Mouse (Mus musculus): ENCODE measurements around the gene Cdc42bpb.

Cdc42bpb gene

DNA sequence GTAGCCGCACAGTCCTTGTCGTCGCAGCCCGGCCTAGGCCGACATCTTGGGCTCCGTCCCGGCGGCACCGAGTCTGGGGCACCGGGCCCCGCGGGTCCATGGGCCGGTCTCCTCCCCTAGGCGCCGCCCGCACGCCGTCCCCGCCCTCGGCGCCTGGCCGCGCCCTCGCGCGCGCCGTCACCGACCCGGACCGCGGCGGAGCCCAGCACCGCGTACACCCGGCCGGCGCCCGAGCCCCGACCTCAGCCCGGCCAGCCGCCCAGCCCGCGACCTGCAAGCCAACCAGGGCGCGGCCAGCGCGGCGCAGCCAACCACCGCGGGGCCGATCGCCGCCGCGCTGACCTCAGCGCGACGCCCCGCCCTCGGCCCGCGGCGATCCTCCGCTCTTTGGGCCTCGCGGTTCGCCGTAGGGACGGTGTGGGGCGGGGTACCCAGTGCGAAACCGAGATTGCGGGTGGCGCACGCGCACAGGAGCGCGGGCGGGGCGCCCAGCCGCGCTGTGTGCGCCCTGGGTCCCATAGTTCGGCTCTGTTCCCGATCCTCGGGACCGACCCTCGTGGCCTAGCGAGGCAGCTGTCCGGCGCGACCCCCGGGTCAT is at the start of gene Cdc42bpb:
Cdc42bpb (minus strand) TSS at position 343 of the 598 bp plus-strand sequence.
- DNase-seq (ENCODE audit: low read depth, low spot score) = peak; percentile 88

DNA sequence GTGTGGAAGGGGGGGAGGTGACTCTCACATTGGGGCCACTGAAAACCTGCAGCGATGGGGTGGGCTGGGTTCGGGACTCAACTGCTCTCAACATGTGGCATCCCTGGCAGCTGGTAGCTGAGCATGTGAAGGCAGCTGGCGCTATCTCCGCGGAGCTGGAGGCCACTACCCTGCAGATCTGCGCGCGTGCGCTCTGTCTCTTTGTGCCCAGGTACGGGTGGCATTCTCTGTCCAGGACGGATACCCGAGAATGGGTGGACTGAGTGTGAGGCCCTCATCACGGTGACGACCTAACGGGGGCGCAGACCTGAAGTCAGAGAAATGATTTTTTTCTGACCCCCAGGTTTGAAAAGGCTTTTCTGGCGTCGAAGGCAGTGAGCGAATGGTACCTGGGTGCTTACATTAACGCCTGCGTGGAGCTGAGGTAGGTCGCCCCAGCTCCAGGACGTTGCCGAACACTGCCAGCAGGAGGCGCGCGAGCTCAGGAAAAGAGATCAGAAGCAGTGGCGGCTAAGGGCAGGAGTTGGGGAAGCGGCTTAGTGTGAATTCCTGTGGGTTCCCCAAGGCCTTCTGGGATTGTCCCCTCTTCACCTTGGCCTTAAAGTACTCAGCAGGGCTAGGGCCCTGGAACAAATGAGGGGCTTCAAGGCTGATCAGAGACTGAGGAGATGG is 48.4 kb upstream of the Cdc42bpb start:
- DNase-seq (ENCODE audit: low read depth, low spot score) = peak; percentile 75

DNA sequence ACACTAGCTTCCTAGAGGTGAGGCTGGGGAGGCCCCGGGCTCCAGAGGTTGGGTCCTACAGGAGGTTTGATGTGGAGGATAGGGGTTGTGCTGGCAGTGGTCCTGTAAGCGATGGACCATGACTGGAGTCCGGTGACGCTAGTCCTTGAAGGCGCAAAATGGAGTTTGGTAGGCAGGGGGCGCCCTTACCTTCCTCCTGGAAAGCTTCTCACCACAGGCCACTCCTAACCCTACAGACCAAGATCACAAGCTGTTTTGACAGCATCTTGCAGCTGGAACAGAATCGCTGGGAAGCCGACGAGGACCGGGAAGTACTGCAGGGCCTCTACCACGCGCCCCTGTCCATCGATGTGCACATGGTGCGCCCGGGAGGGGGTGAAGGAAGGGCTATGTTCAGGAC is 47.7 kb upstream of the Cdc42bpb start:
- DNase-seq (ENCODE audit: low read depth, low spot score) = peak; percentile 68

DNA sequence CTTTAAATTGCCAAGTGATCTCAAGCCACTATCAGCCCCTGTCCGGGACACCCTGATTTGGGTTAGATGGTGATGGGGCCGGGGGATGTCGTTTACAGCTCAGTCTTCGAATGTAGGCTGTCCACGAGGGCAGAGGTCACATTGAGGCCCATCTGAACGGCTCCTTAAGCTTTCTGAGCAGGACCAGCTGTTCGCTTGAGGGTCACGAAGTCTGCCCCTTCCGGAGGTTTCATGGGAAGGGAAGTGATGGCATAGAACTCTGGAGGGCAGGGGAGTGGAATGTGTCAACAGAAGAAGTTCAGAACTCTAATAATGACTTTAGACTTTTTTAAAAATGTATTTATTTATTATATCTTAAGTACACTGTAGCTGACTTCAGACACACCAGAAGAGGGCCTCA is 47.0 kb upstream of the Cdc42bpb start:
- no peak for DNase-seq (ENCODE audit: low read depth, low spot score)

DNA sequence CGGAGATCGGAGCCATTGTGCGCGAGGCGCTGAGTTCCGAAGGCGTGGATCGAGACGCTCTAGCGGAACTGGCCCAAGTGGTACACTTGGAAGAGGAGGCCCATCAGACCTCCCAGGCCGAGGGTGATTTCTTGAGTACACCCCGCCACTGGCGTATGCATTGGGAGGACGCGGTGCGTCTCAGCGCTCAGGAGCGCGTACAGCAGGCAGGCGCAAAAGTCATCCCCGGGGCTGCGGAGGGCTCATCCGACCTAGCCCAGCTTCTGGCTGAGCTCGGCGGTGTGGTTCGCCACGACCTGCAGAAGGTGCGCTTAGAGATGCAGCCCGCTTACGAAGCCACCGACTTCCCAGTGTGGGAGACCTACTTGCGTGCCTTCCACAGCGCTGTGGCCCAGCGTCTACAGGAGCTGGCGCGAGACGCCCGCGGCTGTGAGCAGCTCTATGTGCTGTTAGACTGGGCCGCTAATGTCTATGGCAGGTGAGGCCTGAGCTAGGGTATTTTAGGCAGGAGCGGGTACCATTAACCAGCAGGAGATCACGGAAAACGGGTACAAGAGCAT is 46.1 kb upstream of the Cdc42bpb start:
- no peak for DNase-seq (ENCODE audit: low read depth, low spot score)

DNA sequence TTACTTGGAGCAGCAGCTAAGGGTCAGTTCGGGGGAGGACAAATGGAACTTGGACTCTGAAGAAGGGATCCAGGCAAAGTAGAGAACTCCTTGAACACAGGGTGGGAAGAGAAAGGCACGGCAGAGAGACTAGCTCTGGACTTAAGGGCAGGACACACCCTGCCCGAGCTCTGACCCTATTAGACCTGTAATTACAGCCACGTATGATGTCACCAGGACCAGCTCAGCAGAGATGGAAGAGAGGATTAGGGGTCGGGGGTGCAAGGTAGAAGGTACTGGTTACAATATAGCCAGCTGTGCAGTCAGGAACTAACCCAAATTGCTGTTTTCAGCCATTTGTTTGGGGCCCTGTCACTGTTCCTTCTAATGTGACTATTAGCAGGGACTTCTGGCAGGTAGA is 45.3 kb upstream of the Cdc42bpb start:
- no peak for DNase-seq (ENCODE audit: low read depth, low spot score)

DNA sequence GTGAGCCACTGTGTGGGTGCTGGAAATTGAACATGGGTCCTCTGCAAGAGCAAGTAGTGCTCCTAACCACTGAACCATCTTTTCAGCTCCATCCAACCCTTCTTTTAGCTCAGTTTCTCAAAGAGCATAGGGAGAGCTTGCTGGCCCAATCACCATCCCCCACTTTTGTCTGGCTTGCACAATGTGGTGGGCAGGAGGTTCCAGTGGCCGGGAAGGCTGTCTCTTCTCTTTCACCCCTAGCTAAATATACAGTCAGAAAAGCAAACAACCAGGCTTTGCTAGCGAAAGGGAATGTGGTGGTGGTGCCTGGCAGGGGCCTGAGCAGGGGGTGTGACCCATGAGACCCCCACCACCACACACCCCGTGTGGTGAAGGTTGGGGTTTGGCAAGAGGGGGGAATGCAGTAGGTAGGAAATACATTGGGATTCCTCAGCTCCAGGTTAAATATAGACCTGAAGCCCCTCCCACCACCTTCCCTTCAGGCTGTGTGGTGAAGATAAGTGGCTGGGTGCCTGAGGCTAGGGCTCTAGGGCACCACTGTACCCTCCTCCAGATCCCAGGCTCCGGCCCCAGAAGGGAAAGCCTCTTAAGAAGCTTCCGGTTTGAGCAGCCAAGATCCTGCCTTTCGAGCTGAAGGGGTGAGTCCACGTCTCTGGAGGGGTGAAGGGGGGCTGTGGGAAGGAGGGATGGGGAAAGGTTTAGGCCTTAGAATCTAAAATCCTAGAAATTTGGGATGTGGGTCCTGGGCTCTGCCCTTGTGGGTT is 43.6 kb upstream of the Cdc42bpb start:
- DNase-seq (ENCODE audit: low read depth, low spot score) = no peak

DNA sequence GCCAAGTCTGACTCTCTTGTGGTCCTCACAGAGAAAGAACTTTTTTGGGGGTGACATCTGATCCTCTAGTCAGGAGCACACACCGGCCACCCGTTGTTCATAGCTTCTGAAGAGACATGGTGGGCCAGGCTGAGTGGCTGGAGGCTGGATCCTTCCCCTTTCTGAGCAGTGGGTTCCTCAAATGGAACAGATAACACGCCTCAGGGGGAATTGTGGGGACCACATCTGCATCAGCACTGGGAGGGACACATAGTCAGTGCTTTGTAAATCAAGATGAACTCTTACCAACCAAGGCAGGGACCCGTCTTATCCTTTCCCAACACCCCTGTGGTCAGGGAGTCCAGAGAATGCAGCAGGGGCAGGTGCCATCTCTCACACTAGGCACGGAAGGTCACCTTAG is 42.4 kb upstream of the Cdc42bpb start:
- DNase-seq (ENCODE audit: low read depth, low spot score) = no peak

DNA sequence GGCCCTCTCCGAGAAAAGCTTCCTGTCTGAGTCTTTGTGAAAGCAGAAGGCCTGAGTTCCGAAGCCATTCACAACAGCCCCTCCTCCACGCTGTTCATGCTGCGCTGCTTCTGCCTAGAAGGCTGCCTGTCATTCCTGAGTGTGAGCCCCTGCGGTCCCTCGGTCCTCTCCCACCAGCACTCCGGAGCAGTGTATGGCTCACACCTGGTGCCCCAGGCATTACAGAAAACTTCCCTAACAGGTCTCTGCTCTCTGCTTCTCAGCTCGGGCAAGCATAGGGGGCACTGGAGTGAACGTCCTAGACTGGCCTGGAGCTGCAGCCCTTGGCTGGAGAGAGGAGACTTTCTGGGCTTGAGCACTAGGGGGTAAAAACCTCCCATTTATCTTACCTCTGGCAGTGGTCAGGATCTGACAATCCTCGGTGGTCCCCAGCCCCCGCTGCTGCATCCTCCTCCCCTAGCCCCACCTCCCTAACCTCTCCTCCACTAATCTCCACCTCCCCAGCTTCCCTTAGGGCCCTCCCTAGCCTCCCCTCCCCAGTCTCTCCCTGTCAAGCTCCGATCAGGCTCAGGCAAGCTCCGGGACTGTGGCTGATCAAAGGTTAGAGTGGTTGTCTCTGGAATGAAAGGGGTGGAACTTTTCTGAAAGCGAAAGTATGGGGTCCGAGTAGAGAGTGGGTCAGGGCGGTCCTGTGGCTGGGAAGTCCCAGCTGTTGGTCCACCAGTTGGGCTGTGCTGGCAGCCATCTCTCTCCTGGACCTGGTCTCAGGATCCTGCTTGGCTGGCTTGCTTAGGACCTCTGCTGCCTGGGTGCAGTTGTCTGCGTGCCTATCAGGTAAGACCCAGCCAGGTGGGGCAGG is 39.6 kb upstream of the Cdc42bpb start, which contains the start of gene Exoc3l4:
Exoc3l4 (plus strand) TSS at position 97 of the 859 bp plus-strand sequence.
- no peak for DNase-seq (ENCODE audit: low read depth, low spot score)

DNA sequence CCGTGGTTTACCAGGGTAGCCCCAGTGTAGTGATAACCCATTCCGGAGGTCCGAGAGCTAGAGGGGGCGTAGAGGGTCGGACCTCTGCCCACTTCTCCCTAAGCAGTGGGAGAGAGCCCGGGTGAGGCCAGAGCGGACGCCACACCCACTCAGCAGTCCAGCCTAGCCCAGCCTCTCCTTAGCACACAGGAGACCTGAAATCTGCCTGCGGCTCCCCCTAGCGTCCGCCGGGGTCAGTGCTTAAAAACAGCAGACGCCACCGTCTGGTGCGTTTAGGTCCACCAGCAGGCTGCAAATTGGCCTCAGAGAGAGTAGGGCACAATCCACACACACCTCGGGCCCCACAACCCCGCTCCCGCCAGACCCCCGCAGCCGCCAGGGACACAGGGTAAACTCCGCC is 35.8 kb upstream of the Cdc42bpb start:
- peak; percentile 85 for DNase-seq (ENCODE audit: low read depth, low spot score)

DNA sequence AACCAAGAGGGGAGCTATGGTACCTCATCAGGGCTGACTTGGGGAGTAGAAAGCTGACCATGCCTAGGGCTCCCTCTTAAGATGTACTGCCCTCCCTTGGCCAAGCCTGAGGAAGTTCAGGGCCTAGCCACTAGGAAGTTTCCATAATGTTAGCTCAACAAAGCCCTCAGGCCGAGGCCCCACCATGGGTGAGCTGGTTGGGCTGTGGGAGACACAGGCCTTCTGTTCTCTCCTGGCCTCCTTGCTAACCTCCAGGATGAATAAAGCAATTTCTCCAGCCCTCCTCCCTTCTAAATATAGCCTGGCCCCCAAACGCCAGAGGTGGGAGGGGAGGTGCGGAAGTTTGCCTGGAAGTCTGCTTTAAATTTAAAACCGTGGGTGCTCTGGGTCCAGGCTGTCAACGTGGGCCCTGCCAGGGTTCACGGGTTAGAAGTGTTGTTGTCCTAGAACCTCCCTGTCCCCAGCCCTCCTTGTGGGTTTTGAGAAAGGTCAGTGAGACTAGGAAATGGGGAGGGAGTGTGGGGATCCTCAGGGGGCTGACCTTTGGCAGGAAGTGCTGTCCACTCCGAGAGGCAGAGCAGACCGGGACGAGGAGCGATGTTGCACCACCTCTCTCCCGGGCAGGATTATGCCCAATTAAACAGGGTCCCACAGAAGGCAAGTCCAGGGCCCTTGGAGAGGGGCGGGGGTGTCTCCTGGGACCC is 35.2 kb upstream of the Cdc42bpb start:
- DNase-seq (ENCODE audit: low read depth, low spot score) = no peak

DNA sequence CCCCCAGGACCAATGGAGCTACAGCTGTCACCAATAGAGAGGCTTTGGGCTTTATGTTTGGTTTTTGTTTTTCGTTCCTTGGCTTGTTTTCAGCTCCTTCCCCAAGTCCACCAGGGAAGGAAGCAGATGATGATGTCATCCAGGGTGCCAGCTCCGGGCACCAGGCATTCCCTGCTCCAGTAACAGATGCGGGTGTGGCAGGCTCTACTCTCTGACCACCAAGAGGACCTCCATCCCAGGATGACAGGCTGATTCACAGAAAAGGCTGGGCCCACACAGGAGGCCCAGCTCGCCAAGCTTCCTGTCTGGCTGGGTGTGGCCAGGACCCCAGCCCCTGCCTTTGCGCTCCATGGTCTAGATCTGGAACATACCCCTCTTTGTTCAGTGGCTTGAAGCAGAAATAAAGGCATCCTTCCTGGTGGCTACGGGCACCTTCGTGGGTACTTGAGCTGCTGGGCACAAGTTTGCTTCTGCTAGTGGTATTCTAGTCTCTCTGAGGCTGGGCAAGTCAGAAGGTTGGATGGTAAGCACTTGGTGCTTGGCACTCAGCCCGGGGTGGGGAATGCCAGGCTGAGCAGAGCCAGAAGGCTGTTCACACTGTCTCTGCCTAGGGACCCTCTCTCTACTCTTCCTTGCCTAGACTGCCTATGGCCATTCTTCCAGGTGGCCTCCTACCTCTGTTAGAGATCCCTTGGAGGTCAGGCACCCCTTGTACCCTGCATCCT is 34.3 kb upstream of the Cdc42bpb start:
- DNase-seq (ENCODE audit: low read depth, low spot score) = no peak

DNA sequence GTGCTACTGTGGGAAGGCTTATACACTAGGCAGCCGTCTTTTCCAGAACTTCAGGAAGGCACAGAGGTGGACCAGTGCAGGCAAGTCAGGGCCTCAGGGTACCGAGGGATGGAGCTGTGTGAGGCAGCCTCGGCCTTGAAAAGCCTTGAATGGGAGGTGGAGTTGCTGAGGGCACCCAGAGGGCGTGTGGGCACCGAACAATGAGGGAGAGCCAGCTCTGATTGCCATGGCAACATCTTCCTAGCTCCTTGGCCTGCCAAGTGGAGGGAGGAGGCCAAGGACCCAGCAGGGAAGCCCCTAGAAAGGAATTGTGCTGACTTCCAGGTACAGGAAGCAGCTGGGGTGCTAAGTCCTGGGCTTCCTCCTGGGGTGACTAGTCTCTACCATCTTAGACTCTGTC is 32.1 kb upstream of the Cdc42bpb start:
- no peak for DNase-seq (ENCODE audit: low read depth, low spot score)

DNA sequence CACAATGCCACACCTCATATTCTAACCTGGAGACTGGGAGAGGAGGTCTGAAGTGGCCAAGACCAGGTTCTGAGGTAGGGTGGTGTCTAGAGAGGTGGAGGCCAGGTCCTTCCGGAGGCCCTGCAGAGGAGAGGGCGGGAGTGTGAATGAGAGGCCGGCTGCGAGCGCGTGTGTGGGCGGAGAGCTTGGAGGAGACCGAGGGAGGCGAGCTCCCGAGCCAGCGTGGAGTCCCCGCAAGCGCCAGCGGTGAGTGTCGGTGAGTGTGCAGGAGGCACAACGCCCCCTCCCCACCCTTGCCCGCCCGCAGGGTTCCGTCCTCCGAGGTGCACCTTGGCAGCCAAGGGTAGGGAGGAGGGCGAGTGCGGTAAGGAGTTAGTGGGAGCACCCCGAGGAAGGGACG is 29.1 kb upstream of the Cdc42bpb start, which contains the start of gene Lbhd2:
Lbhd2 (plus strand) TSS at position 188 of the 400 bp plus-strand sequence.
- no peak for DNase-seq (ENCODE audit: low read depth, low spot score)

DNA sequence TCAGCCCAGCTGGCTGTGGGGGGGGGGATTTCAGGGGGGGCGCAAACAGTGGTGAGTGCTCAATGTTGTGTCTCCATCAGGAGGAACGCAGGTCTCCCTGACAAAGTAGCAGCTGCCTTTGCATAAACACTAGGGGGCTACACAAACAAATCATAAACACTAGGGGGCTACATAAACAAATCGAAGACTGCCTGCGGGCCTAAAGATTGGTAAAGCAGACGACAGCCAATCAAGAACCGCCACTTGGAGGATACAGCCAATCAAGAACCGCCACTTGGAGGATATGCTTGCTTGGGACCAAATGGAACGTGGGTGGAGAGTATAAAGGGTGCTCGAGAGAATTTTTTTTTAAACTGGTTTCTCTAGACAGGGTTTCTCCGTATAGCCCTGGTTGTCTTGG is 27.4 kb upstream of the Cdc42bpb start:
- no peak for DNase-seq (ENCODE audit: low read depth, low spot score)

DNA sequence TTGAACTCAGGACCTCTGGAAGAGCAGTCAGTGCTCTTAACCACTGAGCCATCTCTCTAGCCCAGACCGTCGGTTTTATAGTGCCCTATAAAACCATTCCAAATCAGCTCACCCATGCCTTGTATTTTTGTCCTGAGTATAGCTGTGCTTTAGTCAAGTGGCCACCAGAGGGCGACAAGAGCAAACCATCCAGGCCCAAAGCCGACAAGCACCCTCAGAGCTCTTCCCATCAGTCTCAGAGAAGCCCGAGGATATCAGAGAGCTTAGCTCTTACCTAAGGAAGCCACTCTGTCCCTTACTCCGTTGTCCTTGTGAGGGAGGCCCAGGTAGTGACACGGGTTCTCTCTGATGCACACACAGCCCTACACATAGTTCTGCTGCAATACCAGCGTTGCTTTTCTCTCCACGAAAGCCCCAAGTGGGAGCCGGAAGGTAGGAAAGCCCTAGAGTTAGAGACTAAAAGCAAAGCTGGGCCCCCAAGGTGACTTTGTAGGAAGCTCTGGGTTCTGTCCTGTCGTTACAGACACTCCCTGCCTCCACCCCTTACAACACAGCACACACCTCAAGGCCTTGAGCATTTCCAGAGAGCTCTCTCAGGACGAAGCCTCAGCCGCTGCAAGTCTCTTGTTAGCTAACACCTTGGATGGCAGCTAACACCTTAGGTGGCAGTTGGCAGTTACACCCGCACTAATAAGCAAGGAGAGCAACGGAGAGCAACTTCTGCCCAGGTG is 24.1 kb upstream of the Cdc42bpb start:
- peak; percentile 78 for DNase-seq (ENCODE audit: low read depth, low spot score)

DNA sequence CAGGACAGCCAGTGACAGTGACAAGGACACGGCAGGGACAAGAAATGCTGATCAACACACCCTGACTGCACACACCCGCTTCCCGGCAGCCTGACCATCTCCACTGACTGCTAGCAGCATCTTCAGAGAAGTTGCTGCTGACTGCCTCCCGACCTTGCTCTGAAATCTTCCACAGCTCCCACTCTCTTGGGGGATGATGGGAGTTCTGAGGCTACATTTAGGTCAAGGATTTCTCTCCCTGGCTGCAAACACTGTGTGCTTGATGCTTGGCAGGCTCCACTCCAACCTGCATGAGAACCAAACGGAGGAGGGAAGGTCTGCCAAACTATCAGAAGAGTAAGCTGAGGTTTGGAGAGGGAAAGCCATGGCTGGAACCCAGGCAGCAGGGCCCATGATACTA is 19.5 kb upstream of the Cdc42bpb start:
- no peak for DNase-seq (ENCODE audit: low read depth, low spot score)

DNA sequence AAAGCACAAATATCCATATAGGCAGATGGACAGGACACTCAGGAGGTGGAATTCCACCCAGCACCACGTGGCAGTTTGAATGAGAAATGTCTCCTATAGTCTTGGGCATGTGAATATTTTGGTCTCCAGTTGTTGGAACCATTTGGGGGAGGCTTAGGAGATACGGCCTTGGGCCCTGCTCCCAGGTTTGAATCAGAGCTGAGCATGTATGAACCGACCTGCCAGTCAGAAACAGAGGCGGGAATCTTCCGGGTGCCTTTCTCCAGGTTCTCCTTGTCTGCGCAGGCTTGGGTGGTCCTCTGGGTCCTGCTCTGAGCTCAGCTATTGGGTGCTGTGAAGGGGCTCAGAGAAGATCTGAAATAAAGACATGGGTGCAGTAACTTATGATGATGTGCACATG is 16.5 kb upstream of the Cdc42bpb start:
- no peak for DNase-seq (ENCODE audit: low read depth, low spot score)

DNA sequence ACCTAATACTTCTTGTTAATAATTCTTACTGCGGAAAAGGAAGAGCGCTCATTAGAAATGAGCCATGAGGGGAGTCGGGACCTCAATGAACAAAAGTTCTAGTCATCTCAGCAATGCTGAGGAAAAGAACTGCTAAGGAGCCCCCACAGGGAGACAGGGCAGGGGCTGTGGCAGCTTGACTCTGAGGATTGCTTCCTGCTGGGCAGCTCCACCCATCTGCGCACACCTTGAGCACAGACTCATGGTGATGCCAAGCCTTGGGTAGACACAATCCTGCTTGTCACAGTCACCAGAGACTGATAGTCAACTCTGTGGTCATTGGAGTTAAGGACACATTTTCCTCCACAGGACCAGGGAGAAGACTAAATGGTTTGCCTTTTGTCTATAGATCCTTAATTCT is 9.6 kb upstream of the Cdc42bpb start:
- no peak for DNase-seq (ENCODE audit: low read depth, low spot score)

Data from embryo, embryonic 11.5 days (tissue).